Mouse (Mus musculus) testis, adult 2 months (tissue): ENCODE results near the gene Map3k12.

ENCODE experiments used
- CTCF ChIP-seq: fragments of 200-500 bp; IDR thresholded peaks from 2 replicates; pipeline ENCODE4 v1.5.1; 2012; ENCODE audit warnings: low read depth, mild to moderate bottlenecking, inconsistent platforms, low read length, moderate library complexity; ENCODE audit not compliant: control insufficient read depth, insufficient read depth, insufficient replicate concordance
- POLR2A ChIP-seq: fragments of 200-500 bp; IDR thresholded peaks from 2 replicates; pipeline ENCODE4 v1.6.1; 2012; ENCODE audit warnings: low read depth, mild to moderate bottlenecking, inconsistent platforms, low read length, moderate library complexity; ENCODE audit not compliant: control insufficient read depth

DNA sequence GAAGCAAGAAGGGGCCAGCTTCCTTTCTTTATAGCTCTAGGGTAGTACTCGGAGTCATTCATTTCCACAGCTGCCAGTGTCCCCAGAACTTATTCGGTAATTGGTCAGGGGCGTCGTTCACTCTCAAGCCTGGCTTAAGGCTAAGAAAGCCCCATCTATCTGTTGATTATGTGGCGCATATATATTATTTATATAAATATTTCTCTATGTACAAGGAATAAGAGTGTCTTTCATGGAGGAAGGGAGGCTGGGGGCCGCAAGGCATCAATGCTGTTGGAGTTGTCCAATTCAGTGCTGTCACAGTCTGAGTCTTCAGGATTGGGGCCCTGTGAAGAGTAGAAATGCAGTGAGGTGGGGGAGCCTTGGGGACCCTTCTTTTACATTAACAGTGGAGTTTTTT is 17.0 kb downstream of the Map3k12 start:
- TF ChIP-seq CTCF (no peak), POLR2A (no peak)
